Mouse (Mus musculus) gastrocnemius, postnatal 25 days (tissue): ENCODE results near the gene Dip2b. TPM values are rescaled to one million over a fixed set of nuclear protein-coding genes. Genes with fewer than 3 reads are reported as not detected.

Experiments
- DNase-seq: peaks from one replicate; pipeline ENCODE4 v3.0.0; 2022
- total RNA-seq, 2 experiments: library from RNA; stranded (reverse); gene quantifications; 1 replicate in 1 of 2; 2 replicates in 1 of 2; pipeline ENCODE4 v1.2.3; 2021

The Dip2b gene
- total RNA-seq, 2 experiments from 2014 or later, result 7.4 to 7.7 TPM

DNA sequence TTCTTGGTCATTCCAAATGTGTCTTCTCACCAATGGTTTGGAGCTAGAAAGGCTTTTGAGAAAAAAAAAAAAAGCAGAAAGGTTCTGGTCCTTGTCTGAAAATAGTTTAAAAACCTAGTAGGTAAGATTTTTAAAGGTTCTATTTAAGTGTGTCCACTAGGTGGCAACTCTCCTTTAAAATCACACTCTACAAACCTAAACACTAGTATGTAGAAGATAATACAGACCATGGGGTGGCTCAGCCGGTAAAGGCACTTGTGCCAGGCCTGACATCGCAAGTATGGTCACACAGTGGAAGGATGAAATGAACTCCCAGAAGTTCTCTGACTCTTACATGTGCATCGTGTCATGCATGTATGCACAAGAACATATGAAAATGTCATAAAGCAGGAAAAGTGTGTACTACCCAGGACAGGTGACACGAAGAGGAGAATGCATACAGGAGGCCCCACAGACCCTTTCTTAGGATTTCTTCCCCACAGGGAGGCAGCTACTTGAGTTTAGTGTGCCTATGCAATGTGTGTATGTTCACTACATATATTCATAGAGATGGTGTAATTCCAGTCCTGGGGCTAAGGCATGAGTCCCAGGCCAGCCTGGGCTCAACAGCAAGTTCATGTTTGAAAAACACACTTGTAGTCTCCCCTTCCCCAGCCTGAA is 224.9 kb downstream of the Dip2b start:
- no peak for DNase-seq

DNA sequence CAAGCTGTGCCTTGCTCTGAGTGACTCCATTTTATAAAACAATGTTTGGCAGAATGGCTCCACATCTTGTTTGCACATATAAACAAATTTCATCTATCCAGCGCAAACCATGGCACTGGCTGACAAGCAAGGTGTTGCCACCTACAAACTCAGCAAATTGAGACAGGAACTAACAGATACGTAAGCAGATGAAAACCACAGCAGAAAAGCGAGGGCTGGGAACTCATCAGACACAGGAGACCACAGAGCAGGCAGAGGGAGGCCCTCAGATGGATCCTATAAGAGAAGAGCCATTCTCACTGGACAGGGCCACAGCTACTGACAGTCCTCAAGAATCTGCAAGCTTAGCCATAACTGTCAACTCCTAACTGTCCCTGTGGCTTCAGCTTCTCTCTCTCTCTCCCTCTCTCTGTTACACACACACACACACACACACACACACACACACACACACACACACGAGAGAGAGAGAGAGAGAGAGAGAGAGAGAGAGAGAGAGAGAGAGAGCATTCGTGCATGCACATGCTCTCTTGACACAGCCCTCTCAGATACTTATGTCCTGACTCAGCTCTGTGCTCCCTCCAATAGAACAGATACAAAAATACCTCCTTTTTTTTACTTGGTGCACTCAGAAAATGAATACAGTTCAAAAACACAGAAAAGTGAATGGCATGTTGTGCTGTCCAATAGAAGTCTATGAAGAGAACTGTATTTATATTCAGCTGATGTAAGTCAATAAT is 227.3 kb downstream of the Dip2b start:
- no peak for DNase-seq

DNA sequence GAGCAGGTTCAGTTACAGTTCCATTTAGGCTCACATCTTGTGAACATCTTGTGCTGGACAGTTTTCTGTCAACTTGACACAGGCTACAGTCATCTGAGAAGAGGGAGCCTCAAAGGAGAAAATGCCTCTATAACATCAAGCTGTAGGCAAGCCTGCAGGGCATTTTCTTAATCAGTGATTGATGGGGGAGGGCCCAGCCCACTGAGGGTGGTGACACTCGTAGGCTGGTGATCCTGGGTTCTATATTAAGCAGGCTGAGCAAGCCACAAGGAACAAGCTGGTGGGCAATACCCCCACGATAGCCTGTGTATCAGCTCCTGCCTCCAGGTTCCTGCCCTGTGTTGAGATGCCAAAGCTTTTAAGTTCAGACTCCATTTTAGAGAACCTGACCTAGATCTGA is 230.5 kb downstream of the Dip2b start:
- no peak for DNase-seq

Other genes with a start within 250 kb of the Dip2b start
- 10 to 100 TPM; 10.9 to 12.0 TPM for gene Lima1, start 163.2 kb upstream of the Dip2b start, total RNA-seq
- under 1 TPM; 0.03 to 0.20 TPM for gene Fam186a, start 71.6 kb upstream of the Dip2b start, total RNA-seq
- gene Larp4, start 68.6 kb upstream of the Dip2b start, total RNA-seq, result 10 to 100 TPM; 43.2 to 43.5 TPM
- gene Atf1, start 189.2 kb downstream of the Dip2b start, total RNA-seq, result 10 to 100 TPM; 33.3 to 40.1 TPM
- gene Tmprss12, start 242.2 kb downstream of the Dip2b start, total RNA-seq, result not detected